ENCODE assay signal across 14 mouse cellular contexts in the genomic region with DNA sequence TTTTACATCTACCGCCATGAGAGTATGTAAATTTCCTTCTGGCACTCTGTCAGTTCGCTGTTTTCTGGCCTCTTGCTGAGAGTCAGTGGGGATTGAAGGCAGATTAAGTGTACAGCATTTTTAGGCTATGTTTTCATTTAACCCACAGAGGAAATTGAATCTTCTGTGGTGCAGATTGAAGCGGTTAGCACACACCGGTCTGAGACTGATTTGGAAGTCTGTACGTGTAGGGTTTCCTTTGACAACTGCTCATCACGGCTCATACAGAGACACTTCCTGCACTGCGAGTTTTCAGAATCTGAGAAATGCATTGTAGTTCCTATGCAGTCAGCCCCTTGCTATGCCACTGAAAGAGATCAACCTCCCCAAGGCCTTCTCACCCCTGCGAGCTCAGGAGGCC.
DNase-seq lines count a peak whose midpoint lies in the region; ATAC-seq lines count a peak whose summit lies in the region.
"Had no signal": no experiment of that assay in that cellular context is flagged by ENCODE, and none has a peak within 500 bp of the region (broad histone marks: within the 10 kb centered on the region; RNA-seq: fewer than 3 reads in every experiment).

No protein-coding gene starts in this region.

- H3K27ac ChIP-seq in heart, embryonic 11.5 days (ENCODE audit: low read depth, low read length), result peak overlapping the region; percentile 43; the same call in 1 of the 2 replicates
- H3K27ac ChIP-seq in embryonic facial prominence, embryonic 12.5 days, result peak overlapping the region; percentile 76
- H3K27ac ChIP-seq: limb, embryonic 13.5 days had no signal

- 51% methylated on average over 8 of the region's 8 CpGs for WGBS in heart, embryonic 11.5 days (ENCODE audit: insufficient replicate concordance)
- WGBS in embryonic facial prominence, embryonic 12.5 days, result 18% methylated on average over 8 of the region's 8 CpGs

- H3K36me3 ChIP-seq in heart, embryonic 11.5 days (ENCODE audit: control insufficient read depth, insufficient read depth, low read length), result no peaks in the 10 kb centered on the region
- H3K36me3 ChIP-seq in embryonic facial prominence, embryonic 12.5 days, result no peaks in the 10 kb centered on the region
- H3K36me3 ChIP-seq: limb, embryonic 13.5 days had no signal

- no peaks in the 10 kb centered on the region for H3K9me3 ChIP-seq in heart, embryonic 11.5 days (replicated peaks; ENCODE audit: control insufficient read depth, low read length)
- H3K9me3 ChIP-seq in embryonic facial prominence, embryonic 12.5 days, result no peaks in the 10 kb centered on the region
- H3K9me3 ChIP-seq: limb, embryonic 13.5 days; megakaryocyte, embryonic 14.5 days had no signal

- H3K9ac ChIP-seq in heart, embryonic 11.5 days (ENCODE audit: low read depth, low read length), result no peak overlapping the region
- H3K9ac ChIP-seq in embryonic facial prominence, embryonic 12.5 days, result no peak overlapping the region
- H3K9ac ChIP-seq: limb, embryonic 13.5 days had no signal

- no peak for ATAC-seq in heart, embryonic 11.5 days (replicated peaks; ENCODE audit: insufficient number of reproducible peaks, low FRiP score, low TSS enrichment)
- ATAC-seq in embryonic facial prominence, embryonic 12.5 days (ENCODE audit: insufficient number of reproducible peaks, insufficient read depth, low FRiP score, low TSS enrichment), result no peak
- ATAC-seq in megakaryocyte, adult 5-6 weeks (ENCODE audit: poor library complexity, severe bottlenecking), result peak; percentile 13; the same call in 1 of the 2 replicates

- peaks cover 28% of the 10 kb centered on the region for H3K4me1 ChIP-seq in heart, embryonic 11.5 days (ENCODE audit: control insufficient read depth, insufficient read depth, low read length)
- peaks cover 54% of the 10 kb centered on the region for H3K4me1 ChIP-seq in embryonic facial prominence, embryonic 12.5 days

- DNase-seq in heart, adult 8-10 months (ENCODE audit: low spot score), result no peak
- peak; percentile 79 for DNase-seq in CD4-positive, CD25-positive, alpha-beta regulatory T cell, adult 2 months (ENCODE audit: low read depth, low spot score)
- DNase-seq in ovary, postnatal 10 days (ENCODE audit: low spot score), result no peak
- no peak for DNase-seq in lung, postnatal 4 days
- DNase-seq in B cell, adult 2 months, result no peak
- DNase-seq: cerebellum, postnatal 10 days; gastrocnemius, postnatal 25 days; kidney, adult 2 months; right cerebral cortex, postnatal 25 days had no signal

- H3K4me3 ChIP-seq in heart, embryonic 11.5 days (ENCODE audit: low read depth, low read length), result no peak overlapping the region
- H3K4me3 ChIP-seq in embryonic facial prominence, embryonic 12.5 days, result no peak overlapping the region
- H3K4me3 ChIP-seq: limb, embryonic 13.5 days; megakaryocyte, embryonic 14.5 days had no signal

- H3K4me2 ChIP-seq in heart, embryonic 11.5 days, result no peak overlapping the region
- H3K4me2 ChIP-seq in embryonic facial prominence, embryonic 12.5 days (replicated peaks), result no peak overlapping the region
- H3K4me2 ChIP-seq: limb, embryonic 13.5 days had no signal

- no peaks in the 10 kb centered on the region for H3K27me3 ChIP-seq in heart, embryonic 11.5 days (ENCODE audit: control insufficient read depth, insufficient read depth, low read length)
- H3K27me3 ChIP-seq in embryonic facial prominence, embryonic 12.5 days, result no peaks in the 10 kb centered on the region
